ENCODE assay signal across 21 mouse cellular contexts in the genomic region with DNA sequence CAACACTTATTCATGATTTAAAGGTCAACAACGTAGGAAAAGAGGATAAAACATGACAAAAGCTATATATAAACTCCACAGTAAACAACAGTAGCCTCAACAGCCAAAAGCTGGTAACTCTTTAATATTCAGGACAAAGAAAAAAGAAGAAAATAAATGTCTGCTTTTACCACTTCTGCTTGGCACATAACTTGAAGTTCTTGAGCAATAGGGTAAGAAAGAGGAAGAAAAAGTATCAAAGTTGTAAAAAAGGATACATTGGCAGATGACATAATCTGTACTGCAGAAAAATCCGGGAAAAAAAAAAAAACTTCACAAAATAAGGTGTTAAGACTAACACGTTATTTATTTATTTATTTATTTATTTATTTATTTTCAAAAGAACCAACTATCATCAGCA.
DNase-seq lines count a peak whose midpoint lies in the region; TF ChIP-seq lines count a peak whose summit lies in the region.
"Had no signal": no experiment of that assay in that cellular context is flagged by ENCODE, and none has a peak within 500 bp of the region (broad histone marks: within the 10 kb centered on the region; RNA-seq: fewer than 3 reads in every experiment).

No protein-coding gene starts in this region.

- no peak overlapping the region for H3K9ac ChIP-seq in heart, adult 2 months (ENCODE audit: low read depth, low read length)
- H3K9ac ChIP-seq: embryonic facial prominence, embryonic 12.5 days; forebrain, embryonic 12.5 days; hindbrain, embryonic 14.5 days; intestine, embryonic 15.5 days had no signal

- H3K4me3 ChIP-seq in heart, adult 2 months, result no peak overlapping the region
- no peak overlapping the region for H3K4me3 ChIP-seq in macrophage (ENCODE audit: inconsistent target)
- H3K4me3 ChIP-seq in layer of hippocampus, adult 2 months, result no peak overlapping the region
- H3K4me3 ChIP-seq: embryonic facial prominence, embryonic 12.5 days; forebrain, embryonic 12.5 days; heart, embryonic 10.5 days; hindbrain, embryonic 10.5 days; intestine, embryonic 15.5 days had no signal

- peak overlapping the region; percentile 20; the same call in 1 of the 2 replicates for H3K27ac ChIP-seq in heart, adult 2 months
- H3K27ac ChIP-seq in macrophage, result peak overlapping the region; percentile 65
- H3K27ac ChIP-seq in layer of hippocampus, adult 2 months, result no peak overlapping the region
- H3K27ac ChIP-seq: embryonic facial prominence, embryonic 12.5 days; forebrain, embryonic 12.5 days; hindbrain, embryonic 10.5 days; hindbrain, embryonic 14.5 days; intestine, embryonic 15.5 days had no signal

- DNase-seq in heart, adult 2 months, result no peak
- DNase-seq in heart, postnatal 4 days, result no peak
- DNase-seq in 416B (ENCODE audit: low read depth), result peak; percentile 63
- peak; percentile 29 for DNase-seq in c-Kit-positive CD71-negative TER-119-negative erythroid progenitor cells, embryonic 14.5 days (ENCODE audit: low read depth)
- DNase-seq in cerebellum, adult 11-12 months, result no peak
- DNase-seq in layer of hippocampus, adult 2 months (ENCODE audit: low spot score in 2 of 2), result no peak
- no peak for DNase-seq in thymus, postnatal 0 days (ENCODE audit: low spot score)
- DNase-seq: adrenal gland, adult 2 months; adrenal gland, postnatal 25 days; cerebellum, adult 18-20 months; cerebellum, adult 9-11 months; gastrocnemius, postnatal 25 days; heart, postnatal 10 days had no signal

- H3K79me2 ChIP-seq in heart, adult 2 months (replicated peaks; ENCODE audit: control insufficient read depth, insufficient read depth, low read length), result no peaks in the 10 kb centered on the region
- H3K79me2 ChIP-seq in macrophage (ENCODE audit: inconsistent target), result peaks cover 5% of the 10 kb centered on the region; the same call in 1 of the 2 replicates

- WGBS in heart, adult 2 months, result 64% methylated on average over 3 of the region's 3 CpGs
- 0% methylated on average over 3 of the region's 3 CpGs for WGBS in macrophage (ENCODE audit: missing documents)

- no peaks in the 10 kb centered on the region for H3K36me3 ChIP-seq in heart, adult 2 months (ENCODE audit: control insufficient read depth, insufficient read depth, low read length)
- H3K36me3 ChIP-seq in macrophage (ENCODE audit: inconsistent target), result no peaks in the 10 kb centered on the region
- H3K36me3 ChIP-seq: embryonic facial prominence, embryonic 12.5 days; forebrain, embryonic 12.5 days; intestine, embryonic 15.5 days had no signal

- H3K27me3 ChIP-seq in heart, adult 2 months (ENCODE audit: control insufficient read depth, insufficient read depth, low read length), result no peaks in the 10 kb centered on the region
- H3K27me3 ChIP-seq: CH12.LX; embryonic facial prominence, embryonic 12.5 days; forebrain, embryonic 12.5 days; intestine, embryonic 15.5 days had no signal

- H3K4me1 ChIP-seq in heart, adult 2 months (ENCODE audit: control insufficient read depth, insufficient read depth, low read length), result peaks cover 13% of the 10 kb centered on the region

- intact Hi-C loops in heart, adult 2 months (cut with DNase I), result no loop called here

- TF ChIP-seq CTCF in heart, adult 2 months (IDR thresholded peaks at IDR 0.05), result no peak
- TF ChIP-seq CTCF in layer of hippocampus, adult 2 months (conservative IDR thresholded peaks at IDR 0.05), result no peak

- no peak for TF ChIP-seq POLR2A in heart, adult 2 months (IDR thresholded peaks at IDR 0.05; ENCODE audit: insufficient read depth, low read depth, low read length)

- no peak for TF ChIP-seq EP300 in heart, adult 2 months (IDR thresholded peaks at IDR 0.05; ENCODE audit: insufficient read depth, low read depth, low read length)

Comparison
In these comparisons a context has a peak if more than half of its experiments do, and no peak if none do; other contexts are left out.
1. DNase-seq: peak in 416B (single experiment) and c-Kit-positive CD71-negative TER-119-negative erythroid progenitor cells, embryonic 14.5 days (single experiment); none in heart, adult 2 months (0 of 2), heart, postnatal 4 days (single experiment), cerebellum, adult 11-12 months (single experiment), layer of hippocampus, adult 2 months (0 of 2) and thymus, postnatal 0 days (single experiment).